Mouse (Mus musculus): ENCODE data around the gene Prmt8. TPM values are rescaled to one million over a fixed set of nuclear protein-coding genes. Genes with fewer than 3 reads are reported as not detected.

Gene Prmt8
- polyA plus RNA-seq, 1 experiment from 2014 or later: 0.06 TPM

Other genes with a start within 250 kb of the Prmt8 start
- 2.2 and 2.5 TPM in 2 replicates for gene Cracr2a, start 208.1 kb downstream of the Prmt8 start, polyA plus RNA-seq (2015; fragmentation: Nextera tagmentation; extraction: Ambion mirVana)
- gene Tspan11, start 118.1 kb upstream of the Prmt8 start, polyA plus RNA-seq (2015; fragmentation: Nextera tagmentation; extraction: Ambion mirVana): 2.9 and 3.2 TPM in 2 replicates

All from intestine, embryonic 15.5 days (tissue).